Mouse (Mus musculus) limb, embryonic 11.5 days (tissue): Measurements from ENCODE around the gene Chd1. TPM values are rescaled to one million over a fixed set of nuclear protein-coding genes. Genes with fewer than 3 reads are reported as not detected.

Source experiments
- ATAC-seq: fragments of 200-750 bp; cut with Nextera tagmentation; 2 replicates; pipeline ENCODE4 v1.8.0; 2017; ENCODE audit warnings: low read depth; ENCODE audit not compliant: insufficient number of reproducible peaks, low FRiP score, low TSS enrichment
- DNase-seq: peaks from one replicate; pipeline ENCODE4 v3.0.0-alpha.2; 2015; ENCODE audit warnings: low spot score
- H3K27ac ChIP-seq: fragments of 300-500 bp; sonication (generic); replicated peaks from 2 replicates; pipeline ENCODE4 v1.5.1; 2014; ENCODE audit warnings: low read depth, mild to moderate bottlenecking, low read length
- H3K27me3 ChIP-seq: fragments of 300-500 bp; sonication (generic); 2 replicates; pipeline ENCODE4 v1.6.1; 2014; ENCODE audit warnings: mild to moderate bottlenecking, low read length, mixed read lengths; ENCODE audit not compliant: control insufficient read depth, insufficient read depth
- H3K36me3 ChIP-seq: fragments of 300-500 bp; sonication (generic); 2 replicates; pipeline ENCODE4 v1.6.1; 2014; ENCODE audit warnings: mild to moderate bottlenecking, low read length, moderate library complexity, mixed read lengths; ENCODE audit not compliant: control insufficient read depth, insufficient read depth
- H3K4me1 ChIP-seq: fragments of 300-500 bp; sonication (generic); 2 replicates; pipeline ENCODE4 v1.6.1; 2014; ENCODE audit warnings: low read length, mixed read lengths; ENCODE audit not compliant: control insufficient read depth, insufficient read depth
- H3K4me2 ChIP-seq: fragments of 300-500 bp; sonication (generic); 2 replicates; pipeline ENCODE4 v1.6.1; 2014; ENCODE audit warnings: low read depth, mild to moderate bottlenecking, moderate library complexity; ENCODE audit not compliant: severe bottlenecking
- H3K4me3 ChIP-seq: fragments of 300-500 bp; sonication (generic); 2 replicates; pipeline ENCODE4 v1.5.1; 2014; ENCODE audit warnings: low read depth, low read length
- H3K9ac ChIP-seq: fragments of 300-500 bp; sonication (generic); 2 replicates; pipeline ENCODE4 v1.6.1; 2014; ENCODE audit warnings: mild to moderate bottlenecking, low read length
- H3K9me3 ChIP-seq: fragments of 300-500 bp; sonication (generic); 2 replicates; pipeline ENCODE4 v1.6.1; 2016; ENCODE audit warnings: low read length; ENCODE audit not compliant: control insufficient read depth
- WGBS: fragments of 180-500 bp; shearing (Covaris S2); extraction: QIAGEN DNeasy Blood & Tissue Kit; methylation state at CpG from one replicate; pipeline ENCODE4 v1.1.7; 2014; 5-methylcytosine and 5-hydroxymethylcytosine counted together
- polyA plus RNA-seq: library from polyadenylated mRNA; unstranded; fragments of >200 nt; fragmentation: Nextera tagmentation; extraction: Ambion mirVana; gene quantifications from 2 replicates; pipeline ENCODE4 v1.2.1, GENCODE M21; 2014

Gene Chd1
- polyA plus RNA-seq, 1 experiment from 2014 or later, result 49.0 TPM

DNA sequence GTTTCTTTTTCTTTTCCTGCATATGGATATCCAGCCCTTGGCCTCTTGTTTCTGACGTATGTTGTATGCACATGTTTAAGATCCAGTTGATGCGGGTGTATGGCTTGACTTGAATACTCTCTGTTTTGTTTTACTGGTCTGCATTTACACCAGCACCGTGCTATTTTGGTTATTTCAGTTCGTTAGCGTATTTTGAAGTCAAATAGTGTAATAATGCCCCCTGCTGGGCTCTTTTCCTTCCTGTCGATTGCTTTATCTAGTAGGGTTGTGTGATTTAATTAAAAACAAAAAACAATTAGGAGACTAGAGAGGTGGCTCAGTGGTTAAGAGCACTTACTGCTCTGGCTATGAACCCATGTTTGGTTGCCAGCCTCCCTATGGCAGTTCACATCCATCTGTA, 73.2 kb downstream of the Chd1 start:
- Histone ChIP-seq H3K36me3 (no peaks in the 10 kb centered on the region), H3K4me2 (no peak overlapping the region), H3K27ac (no peak overlapping the region), H3K4me3 (no peak overlapping the region), H3K27me3 (no peaks in the 10 kb centered on the region), H3K9me3 (no peaks in the 10 kb centered on the region), H3K9ac (no peak overlapping the region), H3K4me1 (no peaks in the 10 kb centered on the region)
- ATAC-seq (no peak), DNase-seq (no peak)
- 62% methylated on average over 6 of the region's 6 CpGs for WGBS

DNA sequence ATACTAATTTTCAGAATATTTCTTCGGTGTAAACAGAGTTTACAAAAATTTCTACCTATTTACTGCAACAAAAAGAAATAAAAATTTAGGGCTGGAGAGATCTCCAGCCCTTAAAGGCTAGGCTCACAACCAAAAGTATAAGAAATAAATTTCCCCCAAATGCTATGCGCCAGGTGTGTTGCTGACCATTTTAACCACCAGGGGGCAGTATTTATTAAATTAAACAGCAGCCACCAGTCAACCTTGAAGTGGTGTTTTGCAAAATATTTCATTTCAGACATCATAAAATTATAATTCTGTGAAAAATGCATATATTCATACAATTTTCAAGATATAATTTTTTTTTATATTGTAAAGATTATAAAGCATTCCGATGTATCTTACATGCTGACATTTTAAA, 82.3 kb downstream of the Chd1 start:
- H3K36me3 ChIP-seq, result no peaks in the 10 kb centered on the region
- H3K4me3 ChIP-seq, result no peak overlapping the region

DNA sequence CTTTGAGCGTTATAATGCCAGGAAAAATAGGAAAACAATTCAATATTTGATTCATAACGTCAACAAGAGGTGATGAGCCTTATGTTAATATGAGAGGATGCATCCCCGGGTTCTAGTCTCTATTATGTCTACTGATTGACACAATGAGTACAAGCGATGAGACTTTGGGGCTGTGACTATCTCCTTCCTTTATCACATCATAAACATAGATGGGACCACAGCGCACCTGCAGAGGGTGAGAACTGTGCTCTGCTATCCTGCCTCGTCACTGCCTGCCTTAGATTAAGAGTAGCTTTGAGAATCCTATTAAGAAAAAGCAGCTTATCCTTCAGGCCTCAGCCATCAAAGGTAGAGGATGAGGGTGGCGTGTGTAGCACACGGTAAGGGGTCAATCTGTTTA, 85.9 kb downstream of the Chd1 start:
- H3K4me1 ChIP-seq, result no peaks in the 10 kb centered on the region
- no peak overlapping the region for H3K27ac ChIP-seq
- DNase-seq (no peak), ATAC-seq (no peak)
- H3K4me3 ChIP-seq, result no peak overlapping the region
- H3K9me3 ChIP-seq, result no peaks in the 10 kb centered on the region
- no peaks in the 10 kb centered on the region for H3K27me3 ChIP-seq
- WGBS, result 86% methylated on average over 8 of the region's 8 CpGs
- H3K36me3 ChIP-seq, result no peaks in the 10 kb centered on the region
- H3K4me2 ChIP-seq, result no peak overlapping the region
- no peak overlapping the region for H3K9ac ChIP-seq

More for the DNA sequence above, 82.3 kb downstream of the Chd1 start:
- H3K27ac ChIP-seq, result no peak overlapping the region
- H3K9me3 ChIP-seq, result no peaks in the 10 kb centered on the region
- no peak overlapping the region for H3K4me2 ChIP-seq
- no peaks in the 10 kb centered on the region for H3K4me1 ChIP-seq
- ATAC-seq, result no peak
- no peak overlapping the region for H3K9ac ChIP-seq
- no peak for DNase-seq
- 23% methylated on average over 3 of the region's 3 CpGs for whole genome bisulfite sequencing
- no peaks in the 10 kb centered on the region for H3K27me3 ChIP-seq

DNA sequence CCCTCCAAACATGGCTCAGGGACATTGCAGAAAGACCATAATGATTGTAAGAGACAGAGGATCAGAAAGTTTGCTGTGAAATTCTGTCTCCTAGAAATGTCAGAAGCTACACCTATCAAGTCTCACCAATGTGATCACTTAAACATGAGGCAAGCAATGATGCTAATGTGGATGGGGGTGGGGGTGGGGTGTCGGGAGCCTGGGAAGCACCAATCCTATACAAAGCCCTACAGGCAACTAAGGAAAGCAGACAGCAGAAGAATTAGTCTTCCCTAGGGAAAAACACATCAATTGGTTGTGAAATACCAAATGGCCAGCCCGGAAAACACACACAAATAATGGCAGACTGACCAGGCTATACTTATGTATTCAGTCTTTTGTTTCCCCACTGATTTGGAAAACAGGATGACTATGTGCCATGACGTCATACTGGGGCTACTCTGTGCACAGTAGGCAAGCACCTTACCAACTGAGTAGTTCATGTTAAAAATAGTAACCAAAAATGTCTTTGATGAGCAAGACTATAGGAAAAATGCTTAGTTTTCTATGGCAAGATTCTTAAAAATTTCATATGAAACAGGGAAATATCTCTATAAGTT, 94.5 kb downstream of the Chd1 start:
- Histone ChIP-seq H3K4me2 (no peak overlapping the region), H3K27me3 (no peaks in the 10 kb centered on the region), H3K4me1 (no peaks in the 10 kb centered on the region), H3K4me3 (no peak overlapping the region), H3K9me3 (no peaks in the 10 kb centered on the region), H3K36me3 (no peaks in the 10 kb centered on the region), H3K27ac (no peak overlapping the region), H3K9ac (no peak overlapping the region)
- 85% methylated on average over 3 of the region's 3 CpGs for WGBS
- DNase-seq (no peak), ATAC-seq (no peak)

DNA sequence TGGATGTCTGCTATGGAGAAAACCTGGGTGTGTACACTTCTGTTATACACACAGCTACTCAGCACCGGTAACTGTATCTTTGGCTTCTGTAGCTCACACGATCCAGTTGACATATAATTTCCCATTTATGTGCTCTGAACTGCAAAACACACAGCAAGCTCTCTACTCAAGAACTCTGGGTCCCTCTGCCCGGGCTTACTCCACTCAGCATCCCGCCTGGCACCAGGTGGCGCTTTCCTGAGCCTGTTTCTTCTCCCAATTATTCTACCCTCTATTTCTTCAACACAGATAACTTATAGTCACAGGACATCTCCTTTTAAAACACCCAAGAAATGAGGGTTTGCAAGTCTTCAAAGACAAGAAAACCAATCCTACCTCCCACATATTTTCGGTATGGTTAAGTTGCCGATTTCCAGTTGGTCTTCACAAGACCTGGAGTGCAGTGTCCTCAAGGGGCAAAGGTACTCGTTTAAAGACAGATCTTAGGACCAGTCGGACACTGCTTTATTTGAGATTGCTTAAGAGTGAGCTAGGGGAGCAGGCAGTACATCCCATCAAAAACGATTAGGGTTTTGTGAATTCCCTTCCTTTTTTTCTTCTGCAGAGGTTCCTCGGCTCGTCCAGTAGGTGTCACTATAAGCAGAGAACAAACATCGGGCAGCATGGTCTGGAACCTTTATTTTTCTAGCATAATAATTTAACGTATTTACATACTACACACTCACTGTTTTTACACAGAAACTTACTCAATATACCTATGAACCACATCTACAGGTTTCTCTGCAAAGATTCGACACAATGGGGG, 99.4 kb downstream of the Chd1 start:
- Histone ChIP-seq H3K4me3 (no peak overlapping the region), H3K9me3 (no peaks in the 10 kb centered on the region), H3K36me3 (peaks cover 3% of the 10 kb centered on the region; the same call in 1 of the 2 replicates), H3K4me1 (peaks cover 5% of the 10 kb centered on the region), H3K27ac (no peak overlapping the region), H3K27me3 (no peaks in the 10 kb centered on the region), H3K4me2 (no peak overlapping the region), H3K9ac (no peak overlapping the region)
- ATAC-seq (no peak), DNase-seq (no peak)
- 50% methylated on average over 15 of the region's 15 CpGs for WGBS

DNA sequence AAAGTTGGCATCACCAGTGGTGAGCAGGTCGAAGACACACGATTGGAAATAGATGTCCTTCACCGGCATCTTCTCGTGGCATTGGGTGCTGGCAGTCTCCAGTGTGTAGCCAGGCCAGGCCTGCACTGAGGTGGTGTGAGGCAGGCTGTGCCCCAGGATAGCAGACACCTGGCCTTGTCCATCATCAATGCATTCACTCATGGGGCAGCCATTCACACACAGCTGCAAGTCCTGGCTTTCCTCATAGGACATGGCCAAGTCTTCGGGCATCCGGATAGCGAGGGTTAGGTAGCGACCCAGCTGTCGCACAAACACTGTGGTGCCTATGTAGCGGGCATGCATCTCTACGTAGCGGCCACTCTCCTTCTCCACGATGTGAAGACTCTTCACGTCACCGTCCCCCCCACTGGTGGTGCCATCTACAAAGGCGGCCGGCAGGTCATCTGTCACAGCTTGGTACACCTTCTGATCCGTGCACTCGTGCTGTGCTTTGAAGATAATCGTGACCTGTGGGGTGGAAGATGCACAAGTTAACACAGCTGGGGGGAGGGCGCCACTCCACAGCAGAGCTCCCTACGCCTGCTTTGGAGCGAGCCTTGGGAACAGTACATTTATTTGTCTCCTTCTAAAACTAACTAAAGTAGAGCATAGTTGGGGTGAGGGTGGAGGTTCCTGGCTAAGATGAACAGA, 102.7 kb downstream of the Chd1 start:
- H3K4me1 ChIP-seq, result peaks cover 22% of the 10 kb centered on the region
- H3K36me3 ChIP-seq, result peaks cover 3% of the 10 kb centered on the region; the same call in 1 of the 2 replicates
- no peak overlapping the region for H3K4me3 ChIP-seq
- DNase-seq, result no peak
- H3K27ac ChIP-seq, result peak overlapping the region; percentile 63
- H3K4me2 ChIP-seq, result no peak overlapping the region
- no peak for ATAC-seq
- no peaks in the 10 kb centered on the region for H3K27me3 ChIP-seq
- no peak overlapping the region for H3K9ac ChIP-seq
- H3K9me3 ChIP-seq, result no peaks in the 10 kb centered on the region
- 79% methylated on average over 23 of the region's 23 CpGs for WGBS

DNA sequence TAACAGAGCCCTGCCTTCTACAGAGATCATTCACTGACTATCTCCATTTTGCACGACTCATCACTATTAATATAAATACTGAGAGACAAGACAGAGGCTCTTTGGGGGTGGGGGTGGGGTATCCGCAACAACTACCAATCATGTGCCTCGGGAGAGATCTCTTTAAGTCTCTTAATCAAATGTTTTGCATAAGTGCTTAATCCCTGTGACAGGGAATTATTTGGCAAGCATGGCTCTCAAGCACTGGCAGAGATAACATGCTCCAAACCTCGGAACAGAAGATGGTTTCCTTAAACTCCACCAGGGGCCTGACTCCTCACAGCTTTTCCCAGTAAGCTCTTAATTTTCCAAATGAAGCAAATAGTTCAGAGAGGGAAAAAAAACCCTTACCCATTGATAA, 103.2 kb downstream of the Chd1 start:
- Histone ChIP-seq H3K27ac (peak overlapping the region; percentile 63), H3K4me1 (peaks cover 27% of the 10 kb centered on the region), H3K4me3 (no peak overlapping the region)

DNA sequence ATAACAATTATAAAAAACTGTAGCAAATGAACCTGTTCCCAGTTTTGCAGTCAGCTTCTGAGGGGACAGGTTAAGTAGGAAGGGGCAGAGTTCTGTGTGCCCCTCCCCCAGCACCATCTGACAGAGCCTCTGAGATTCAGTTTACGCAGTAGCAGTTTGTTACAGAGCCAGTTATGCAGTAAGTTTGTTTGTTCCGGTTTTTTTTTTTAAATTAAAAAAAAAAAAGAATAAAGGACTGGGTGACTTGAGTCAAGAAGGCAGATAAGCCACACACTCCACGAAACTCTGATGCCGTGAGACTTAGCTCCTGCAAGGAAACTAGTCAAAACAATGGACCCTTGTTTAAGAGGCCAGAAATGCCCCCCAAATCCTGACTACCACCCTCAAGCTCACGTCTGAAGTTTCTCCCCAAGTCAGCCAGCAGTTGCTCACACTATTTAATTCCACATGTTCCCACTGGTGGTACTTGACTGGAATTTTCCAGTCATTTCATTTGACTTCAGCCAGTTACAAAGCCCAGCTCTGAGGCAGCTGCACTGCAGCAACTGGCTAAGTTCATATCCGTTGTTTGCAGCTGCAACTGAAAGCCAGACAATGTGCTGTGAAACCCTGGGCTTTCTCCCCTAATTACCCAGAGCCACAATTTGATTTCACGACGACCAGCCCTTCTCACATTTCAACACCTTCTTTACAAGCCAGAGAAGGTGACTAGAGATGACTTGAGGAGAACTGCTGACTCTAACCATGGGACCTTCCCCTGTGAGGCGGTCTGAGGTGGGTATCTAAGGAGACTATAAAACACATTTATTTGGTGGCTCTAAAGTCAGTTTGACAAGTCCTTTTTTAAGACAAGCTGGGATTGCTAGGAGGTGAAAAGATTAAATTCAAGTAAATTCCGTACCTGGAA, 104.0 kb downstream of the Chd1 start:
- Histone ChIP-seq H3K27me3 (no peaks in the 10 kb centered on the region), H3K4me2 (peak overlapping the region; percentile 20; the same call in 1 of the 2 replicates), H3K4me1 (peaks cover 31% of the 10 kb centered on the region), H3K4me3 (no peak overlapping the region), H3K9ac (no peak overlapping the region), H3K36me3 (peaks cover 3% of the 10 kb centered on the region; the same call in 1 of the 2 replicates), H3K9me3 (no peaks in the 10 kb centered on the region), H3K27ac (peak overlapping the region; percentile 63)
- ATAC-seq, result peak; percentile 89
- 6% methylated on average over 10 of the region's 10 CpGs for WGBS
- peak; percentile 80 for DNase-seq

More for the DNA sequence above, 103.2 kb downstream of the Chd1 start:
- DNase-seq, result no peak
- ATAC-seq, result no peak
- H3K4me2 ChIP-seq, result peak overlapping the region; percentile 20; the same call in 1 of the 2 replicates
- 58% methylated on average over 4 of the region's 4 CpGs for WGBS
- H3K9ac ChIP-seq, result no peak overlapping the region
- peaks cover 3% of the 10 kb centered on the region; the same call in 1 of the 2 replicates for H3K36me3 ChIP-seq
- H3K27me3 ChIP-seq, result no peaks in the 10 kb centered on the region
- no peaks in the 10 kb centered on the region for H3K9me3 ChIP-seq
